Mouse (Mus musculus): ENCODE data around the gene Hivep2.

The Hivep2 gene

DNA sequence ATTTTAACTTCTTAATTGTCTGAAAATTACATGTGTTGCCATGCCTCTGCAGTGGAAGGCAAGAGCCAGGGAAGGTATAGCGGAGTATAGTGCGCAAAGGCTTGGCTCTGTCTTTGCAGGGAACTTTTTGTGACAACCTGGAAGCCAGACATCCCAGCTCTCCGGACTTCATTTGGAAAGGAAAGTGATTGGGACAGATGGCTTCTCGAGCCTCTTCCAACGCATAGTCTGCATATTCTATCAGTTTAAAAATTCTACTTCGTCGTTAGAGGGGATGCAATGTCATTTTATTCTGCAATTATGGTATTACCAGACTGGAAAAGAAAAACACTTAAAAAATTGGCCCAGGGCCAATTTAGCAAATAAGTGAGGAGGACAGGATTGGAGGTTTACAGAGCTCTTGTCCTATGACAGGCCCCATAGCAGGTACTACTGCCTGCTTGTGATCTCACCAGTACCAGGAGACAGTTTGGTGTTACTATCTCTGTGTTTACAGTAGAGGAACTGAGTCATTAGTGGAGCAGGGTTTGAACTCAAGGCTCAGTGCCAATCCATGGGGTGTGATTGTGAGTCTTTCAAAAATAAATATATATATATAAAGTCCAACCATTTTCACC lies 7.8 kb downstream of the Hivep2 start:
- DNase-seq: no peak

DNA sequence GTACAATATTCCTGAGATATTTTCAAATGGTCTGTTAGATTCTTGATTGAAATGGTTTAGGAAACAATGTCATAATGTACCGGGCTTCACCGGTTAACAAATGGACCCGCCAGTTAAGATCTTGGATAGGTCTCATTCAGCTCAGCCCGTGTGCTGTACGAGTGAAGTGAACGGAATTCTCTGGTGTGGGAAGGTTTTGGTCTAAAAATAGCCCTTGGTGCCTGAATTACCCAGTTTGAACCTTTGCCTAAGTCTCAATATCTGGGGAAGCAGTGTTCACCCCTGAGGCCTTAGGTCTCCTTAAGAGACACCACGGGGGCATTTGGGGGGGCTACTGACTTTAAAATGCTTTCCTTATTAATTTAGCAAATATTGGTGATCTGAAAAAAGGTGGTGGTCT lies 8.6 kb downstream of the Hivep2 start:
- no peak for DNase-seq

DNA sequence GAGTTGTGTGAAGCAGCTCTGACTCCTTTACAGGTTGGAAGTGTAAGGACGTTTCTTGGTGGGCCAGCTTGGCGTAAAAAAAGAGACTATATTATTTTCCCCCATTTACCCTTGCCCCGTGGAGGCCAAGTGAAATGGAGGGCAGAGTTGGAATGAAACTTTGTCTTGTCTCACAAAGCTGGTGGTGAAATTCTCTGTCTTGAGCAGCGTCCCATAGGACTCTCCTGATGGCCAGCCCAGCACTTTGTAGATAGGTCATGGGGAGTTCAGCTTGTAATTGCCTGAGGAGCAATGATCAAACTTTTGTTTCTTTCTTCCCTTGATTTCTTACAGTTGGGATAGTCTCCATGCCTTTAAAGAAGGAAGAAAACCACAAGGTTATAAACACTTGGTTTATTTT lies 10.0 kb downstream of the Hivep2 start:
- DNase-seq: no peak

DNA sequence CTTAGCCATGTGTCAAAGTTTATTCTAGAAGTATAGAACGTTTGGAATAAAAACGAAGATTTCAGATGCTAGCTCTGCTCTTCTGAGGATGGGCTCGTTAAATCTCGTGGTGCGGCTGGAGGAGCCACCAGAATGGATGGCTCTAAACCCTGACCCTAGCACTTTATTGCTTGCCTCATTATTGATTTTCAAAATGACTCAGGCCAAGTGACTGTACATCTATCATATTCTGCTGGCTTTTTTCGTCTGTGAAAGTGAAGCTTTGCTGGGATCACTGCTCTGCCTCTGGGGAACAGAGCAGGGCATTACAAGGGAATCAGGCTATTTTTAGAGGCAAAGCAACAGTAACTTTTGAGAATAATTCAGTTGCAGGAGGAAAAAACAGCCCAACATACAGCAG lies 10.4 kb downstream of the Hivep2 start:
- no peak for DNase-seq

DNA sequence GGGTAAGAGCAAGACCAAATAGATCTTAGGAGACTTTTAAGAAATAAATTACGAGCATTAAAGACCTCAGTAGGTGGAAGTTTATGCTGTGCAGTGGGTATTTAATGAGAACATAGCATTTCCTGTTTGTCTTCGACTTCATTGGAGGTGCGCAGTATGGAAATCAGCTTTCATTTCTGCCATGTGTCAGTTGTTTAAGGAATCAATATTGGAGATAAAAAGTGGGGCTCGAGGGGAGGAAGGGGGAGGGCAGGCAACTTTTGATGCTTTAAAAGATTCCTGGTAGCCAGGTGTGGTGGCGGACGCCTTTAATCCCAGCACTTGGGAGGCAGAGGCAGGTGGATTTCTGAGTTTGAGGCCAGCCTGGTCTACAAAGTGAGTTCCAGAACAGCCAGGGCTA lies 16.4 kb downstream of the Hivep2 start:
- DNase-seq: no peak

DNA sequence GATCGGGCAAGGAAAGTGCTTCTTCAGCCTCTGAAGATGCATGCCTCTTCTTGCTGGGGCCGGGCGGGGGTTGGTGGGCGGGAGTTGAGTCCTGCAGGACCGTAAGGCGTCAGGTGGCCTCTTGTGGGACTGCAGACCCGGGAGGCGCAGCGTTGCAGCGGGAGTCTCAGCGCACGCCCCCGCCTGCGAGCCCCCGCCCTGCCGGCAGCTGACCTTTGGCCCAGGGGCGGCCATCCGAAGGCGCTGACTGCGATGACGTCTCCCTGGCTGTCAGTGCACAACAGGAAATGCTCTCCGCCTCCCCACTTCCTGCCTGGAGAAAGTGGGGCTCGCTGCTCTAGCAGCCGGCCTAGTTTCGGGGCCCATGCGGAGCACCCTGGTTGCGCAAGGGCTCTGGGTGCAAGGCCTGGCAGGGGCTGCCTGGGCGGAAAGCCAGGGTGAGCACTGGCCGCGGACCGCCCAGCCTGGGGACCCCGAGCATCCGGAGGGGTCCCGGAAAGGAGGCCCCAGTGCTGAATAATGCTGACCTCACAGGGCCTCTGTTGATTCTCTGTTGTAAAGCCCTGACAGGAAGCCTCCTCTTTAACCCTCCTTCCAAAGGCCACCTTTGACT lies 17.0 kb downstream of the Hivep2 start:
- DNase-seq: peak; percentile 88

DNA sequence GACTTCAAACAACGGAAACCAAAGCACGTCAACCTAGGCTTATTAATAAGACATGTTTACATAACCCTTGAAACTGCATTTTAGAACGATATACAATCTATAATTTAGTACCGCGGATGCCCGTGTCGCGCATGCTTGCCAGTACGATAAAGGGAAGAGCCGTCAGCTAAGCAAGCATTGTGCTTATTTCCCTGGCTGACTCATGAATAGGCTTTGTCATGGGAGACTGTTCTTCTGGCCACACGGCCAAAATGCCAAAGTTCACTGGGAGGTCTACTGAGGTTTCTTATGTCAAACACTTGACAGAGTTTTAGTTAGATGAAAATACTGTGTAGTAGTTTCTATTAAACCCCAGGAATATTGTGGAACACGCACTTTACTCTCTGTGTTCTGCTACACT lies 17.8 kb downstream of the Hivep2 start:
- peak; percentile 49 for DNase-seq

DNA sequence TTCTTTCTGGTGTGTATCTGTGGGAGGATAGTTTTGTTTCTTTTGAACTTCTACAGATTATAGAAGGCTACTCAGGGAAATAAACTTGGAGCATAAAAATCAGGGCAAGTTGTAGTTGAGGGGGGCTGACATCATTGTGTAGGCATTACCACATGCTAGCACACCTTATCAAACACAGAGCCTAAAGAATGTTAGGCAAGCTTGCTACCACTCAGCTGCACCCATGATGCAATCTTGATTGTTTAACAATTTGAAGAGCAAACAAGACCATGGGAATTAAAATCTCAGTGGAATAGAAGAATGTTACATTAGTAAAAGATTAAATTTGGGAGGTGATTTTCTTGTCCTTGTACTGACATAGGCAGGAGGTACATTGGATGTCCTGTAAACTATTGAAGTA lies 18.4 kb downstream of the Hivep2 start:
- no peak for DNase-seq

DNA sequence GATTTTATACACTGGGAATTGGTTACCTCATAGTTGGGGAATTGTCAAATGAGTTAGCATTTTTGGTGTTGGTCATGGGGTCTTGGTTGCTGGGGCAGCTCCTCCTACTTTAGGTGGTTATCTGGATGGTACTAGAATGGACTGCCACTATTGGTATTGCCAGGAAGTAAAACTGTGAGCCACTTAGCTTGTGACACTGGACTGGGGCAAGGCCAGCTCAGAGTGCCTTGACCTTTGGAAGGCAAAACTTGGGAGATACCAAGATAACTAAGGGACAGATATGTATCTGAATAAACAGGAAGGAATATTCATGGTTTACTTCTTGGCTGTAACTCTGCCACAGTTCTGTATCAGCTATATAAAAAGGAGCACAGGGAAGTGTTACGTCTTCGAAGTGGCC lies 20.7 kb downstream of the Hivep2 start:
- DNase-seq: no peak

DNA sequence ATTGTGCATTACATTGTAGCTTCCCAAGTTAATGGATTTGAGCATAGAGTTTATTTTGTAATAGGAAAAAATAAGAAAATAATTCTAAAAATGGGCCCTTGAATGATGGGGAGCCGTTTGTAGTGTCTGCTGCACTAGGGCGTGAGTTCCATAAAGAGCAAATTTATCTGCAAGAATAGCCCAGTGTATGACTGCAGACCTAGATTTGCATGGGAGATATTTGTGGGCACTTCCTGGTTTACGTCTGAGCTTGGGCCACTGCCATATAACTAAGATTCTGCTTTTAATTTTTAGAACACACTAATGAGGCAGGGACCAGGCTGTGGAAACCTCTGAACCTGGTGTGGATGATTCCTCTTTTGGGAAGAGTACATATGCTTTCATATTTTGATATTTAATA lies 21.5 kb downstream of the Hivep2 start:
- no peak for DNase-seq

DNA sequence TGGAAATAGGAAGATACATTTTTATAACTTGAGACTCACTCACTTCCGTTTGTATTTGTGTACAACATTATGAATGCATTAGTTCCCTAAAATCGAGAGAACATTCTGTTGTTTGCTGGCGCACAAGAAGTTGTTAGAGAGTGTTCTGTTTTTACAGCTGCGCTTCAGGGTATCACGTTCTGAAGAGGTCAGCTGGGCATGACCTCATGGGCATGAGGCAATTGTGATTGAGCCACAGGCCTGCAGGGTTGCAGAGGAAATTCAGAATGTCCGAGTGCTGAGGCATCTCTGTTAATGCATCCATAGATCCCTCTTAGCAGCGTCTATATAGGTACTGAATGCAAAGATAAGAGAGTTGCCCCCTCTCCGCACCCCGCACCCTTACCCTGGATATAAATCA lies 22.4 kb downstream of the Hivep2 start:
- no peak for DNase-seq

DNA sequence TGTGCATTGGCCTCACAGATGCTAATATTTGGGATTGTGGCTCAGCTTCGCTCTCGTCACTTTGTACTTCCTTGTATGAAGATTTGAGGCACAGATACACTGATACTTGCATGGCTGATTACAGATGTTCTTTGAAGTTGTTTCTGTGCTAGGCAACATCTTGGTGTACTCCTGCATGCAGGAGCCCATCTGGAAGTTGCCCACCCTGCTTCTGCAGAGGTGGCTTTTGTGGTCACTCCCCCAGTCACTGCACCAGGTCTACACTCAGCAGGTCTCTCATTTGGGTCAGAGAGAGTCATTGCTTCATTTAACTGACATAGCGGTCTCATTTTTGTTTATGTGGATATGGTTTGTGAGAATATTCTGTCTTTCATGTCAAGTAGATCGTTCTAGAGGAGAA lies 22.9 kb downstream of the Hivep2 start:
- DNase-seq: no peak

DNA sequence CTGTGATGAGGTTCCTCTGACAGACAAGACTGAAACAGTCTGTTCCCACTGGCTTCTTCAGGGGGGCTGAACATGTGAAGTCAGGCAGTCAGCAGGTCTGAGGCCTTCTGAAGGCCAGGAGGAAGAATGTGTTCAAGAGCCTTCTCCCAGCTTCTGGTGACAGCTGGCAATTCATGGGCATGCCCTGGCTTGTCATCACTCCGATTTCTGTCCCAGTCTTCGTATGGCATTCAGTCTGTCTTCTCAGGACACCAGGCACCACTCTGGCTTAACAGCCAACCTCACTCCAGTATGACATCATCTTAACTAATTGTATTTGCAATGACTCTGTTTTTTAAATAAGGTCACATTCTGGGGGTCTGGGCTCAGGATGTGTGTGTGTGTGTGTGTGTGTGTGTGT lies 25.0 kb downstream of the Hivep2 start:
- no peak for DNase-seq

DNA sequence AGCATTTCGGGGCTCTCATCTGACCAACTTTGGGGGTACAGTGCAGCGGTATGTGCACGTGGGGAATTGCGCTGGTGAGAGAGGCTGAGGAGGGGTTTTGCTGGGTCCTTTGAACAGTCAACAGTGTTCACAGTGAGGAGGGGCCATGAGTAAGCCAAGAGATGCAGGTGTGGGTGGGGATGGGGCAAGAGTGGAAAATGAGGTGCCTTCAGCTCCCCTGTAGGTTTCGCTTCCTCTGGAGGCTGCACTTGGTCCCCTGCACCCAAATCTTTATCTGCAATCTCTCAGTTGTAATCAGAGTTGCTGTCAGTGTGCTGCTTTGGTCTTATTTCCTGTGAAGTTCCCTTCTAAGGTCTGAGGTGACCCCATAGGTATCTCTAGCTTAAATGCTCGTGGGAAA lies 27.5 kb downstream of the Hivep2 start:
- DNase-seq: peak; percentile 68

DNA sequence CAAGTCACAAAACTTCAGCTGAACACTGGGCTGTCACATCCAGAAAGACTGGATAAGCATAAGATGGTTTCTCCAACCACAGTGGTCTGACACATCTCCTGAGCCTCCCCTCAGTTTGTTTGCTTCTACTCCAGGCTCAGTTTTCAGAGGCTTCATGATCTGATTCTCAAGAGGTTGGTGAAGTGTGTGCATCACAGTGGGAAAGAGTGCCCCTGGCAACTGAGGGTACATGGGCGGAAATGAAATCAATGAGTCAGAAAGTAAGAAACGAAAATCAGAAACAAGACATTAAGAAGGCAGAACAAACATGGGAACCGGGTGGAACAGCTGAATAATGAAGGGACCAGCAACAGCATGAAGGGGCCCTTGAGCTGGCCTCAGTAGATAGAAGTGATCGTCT lies 31.5 kb downstream of the Hivep2 start:
- no peak for DNase-seq

DNA sequence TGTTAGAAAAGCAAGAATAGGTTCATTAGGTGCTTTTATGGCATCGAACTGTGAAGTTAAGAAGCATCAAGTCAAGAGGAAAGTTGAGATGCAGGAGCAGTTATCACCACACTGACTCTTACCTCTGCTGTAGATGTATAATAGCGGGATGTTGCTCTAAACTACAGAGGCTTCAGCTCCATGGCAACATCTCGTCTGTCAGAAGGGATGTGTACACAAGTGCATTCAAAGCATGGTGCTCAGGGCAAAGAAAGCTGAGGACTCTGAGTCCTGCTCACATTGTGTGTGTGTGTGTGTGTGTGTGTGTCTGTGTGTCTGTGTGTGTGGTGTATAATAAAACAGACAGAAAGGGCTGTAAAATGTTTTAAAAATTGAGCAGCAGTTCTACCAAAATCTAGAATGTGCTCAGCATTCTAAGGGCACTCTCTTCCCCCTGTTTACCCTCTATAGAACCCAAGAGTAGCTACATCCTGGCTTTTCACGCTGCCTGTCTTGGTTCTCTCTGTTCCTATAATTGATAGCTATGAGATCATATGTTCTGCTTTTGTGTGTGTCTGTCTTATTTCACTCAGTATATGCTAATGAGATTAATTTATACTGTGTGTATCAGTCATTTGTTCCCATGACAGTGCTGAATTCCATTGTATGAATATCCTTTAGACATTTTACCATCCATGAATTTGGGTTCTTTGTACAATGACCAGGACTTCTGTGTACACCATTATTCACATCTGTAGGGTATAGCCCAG lies 39.1 kb downstream of the Hivep2 start:
- DNase-seq: no peak

DNA sequence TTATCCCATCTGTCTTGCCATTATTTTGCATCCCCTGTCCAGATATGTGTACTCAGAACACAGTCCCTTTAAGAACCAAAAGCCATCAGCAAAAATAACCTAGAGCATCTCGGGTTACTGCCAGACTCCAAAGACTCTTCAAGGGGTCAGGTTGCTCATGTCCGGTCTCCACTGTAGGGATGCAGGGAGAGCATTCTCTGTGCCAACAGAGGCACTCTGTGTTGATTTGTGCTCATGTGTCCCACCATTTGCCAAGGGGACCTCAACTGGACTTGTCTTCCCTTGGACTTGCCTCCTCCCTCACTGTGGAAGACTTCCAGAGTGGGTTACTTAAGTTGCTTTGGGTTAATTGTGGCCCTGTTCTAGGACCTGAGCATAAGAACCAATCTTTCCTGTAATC lies 43.8 kb downstream of the Hivep2 start:
- no peak for DNase-seq

DNA sequence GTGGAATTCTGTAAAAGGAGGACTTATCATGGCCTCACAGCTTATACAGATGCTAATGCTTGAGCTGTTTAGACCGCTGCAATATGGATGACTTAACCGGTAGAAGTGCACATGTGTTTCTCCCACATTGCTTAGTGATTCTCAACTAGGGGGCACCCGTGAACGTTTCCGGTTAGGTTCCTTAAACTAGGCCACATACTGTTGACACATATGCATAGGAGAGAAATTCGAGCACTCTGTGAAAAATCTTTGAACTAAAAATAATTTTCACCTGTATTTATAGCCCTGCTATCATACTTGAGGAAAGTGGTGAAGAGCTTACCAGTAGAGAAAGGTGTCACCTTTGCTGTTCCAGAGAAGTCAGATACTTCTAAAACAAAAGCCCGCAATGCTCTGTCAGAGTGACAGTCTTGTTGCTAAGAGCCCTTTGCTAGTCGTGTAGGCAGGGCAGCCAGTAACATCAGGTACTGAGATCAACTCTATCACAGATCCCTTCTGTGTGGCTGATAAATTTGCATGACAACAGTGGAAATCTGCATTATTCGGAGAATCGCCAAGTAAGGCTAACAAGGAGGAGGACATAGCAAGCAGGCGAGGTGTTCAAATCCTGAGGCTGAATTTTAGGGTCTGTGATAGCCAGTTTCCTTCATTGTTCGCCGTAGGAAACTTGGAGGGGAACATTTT lies 50.6 kb downstream of the Hivep2 start:
- peak; percentile 79 for DNase-seq

DNA sequence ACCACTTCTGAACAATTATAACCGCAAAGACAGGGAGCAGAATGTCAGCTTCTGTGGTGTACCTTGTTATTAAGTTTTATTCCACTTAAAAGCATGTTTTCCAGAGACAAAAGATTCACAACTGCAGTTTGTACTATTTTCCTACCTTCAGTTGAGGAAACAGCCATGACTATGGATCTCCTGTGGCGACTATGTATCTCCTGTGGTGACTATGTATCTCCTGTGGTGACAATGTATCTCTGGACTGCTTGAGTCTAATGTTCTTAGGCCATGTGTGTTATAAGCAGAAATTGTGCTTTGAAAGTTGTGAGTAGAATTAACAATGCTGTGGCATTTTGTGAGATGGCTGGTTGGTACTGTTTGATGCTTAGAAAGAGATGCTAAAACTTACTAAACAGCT lies 51.5 kb downstream of the Hivep2 start:
- DNase-seq: no peak

DNA sequence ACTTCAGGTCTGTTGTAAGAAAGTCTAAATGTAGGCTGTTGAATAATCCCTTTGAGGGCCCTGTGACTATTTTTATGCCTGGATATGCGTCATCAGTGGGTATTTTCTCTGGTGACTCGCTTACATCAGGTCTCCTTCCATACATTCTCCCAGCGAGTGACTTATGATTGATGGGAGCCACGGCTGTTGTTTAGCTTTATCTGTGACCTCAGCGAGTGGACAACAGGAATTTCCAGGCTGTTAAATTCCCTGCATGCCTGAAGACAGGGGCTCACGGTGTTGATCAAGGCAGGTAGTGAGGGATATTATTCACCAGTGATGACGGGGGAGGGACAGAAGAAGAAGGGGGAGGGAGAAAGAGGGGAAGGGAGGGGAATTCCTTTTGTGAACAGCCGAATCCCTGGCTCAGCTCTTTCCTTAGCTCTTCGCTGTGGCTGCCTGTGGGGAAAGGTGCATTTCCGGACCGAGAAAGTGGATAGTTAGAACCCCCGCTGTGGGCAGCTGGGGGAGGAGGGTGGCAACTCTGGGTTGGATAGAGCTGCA lies 52.0 kb downstream of the Hivep2 start:
- no peak for DNase-seq

DNA sequence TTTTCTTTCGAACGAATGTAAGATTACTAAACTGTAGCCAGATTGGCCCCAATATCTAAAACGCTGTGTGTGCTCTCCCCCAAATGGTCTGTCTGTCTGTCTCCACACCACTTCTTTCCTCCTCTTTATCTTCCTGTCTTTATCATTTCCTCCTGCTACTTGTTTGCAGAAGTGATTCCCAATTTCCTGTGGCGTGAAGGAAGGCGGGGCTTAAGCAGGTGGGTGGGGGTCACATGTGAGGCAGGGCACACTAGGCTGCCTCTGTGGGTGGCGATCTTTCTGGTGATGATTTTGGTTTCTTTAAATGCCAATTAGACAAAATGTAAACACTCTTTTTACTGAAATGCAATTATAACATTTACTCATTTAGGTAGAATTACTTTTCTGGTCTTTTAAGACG lies 52.8 kb downstream of the Hivep2 start:
- DNase-seq: no peak

DNA sequence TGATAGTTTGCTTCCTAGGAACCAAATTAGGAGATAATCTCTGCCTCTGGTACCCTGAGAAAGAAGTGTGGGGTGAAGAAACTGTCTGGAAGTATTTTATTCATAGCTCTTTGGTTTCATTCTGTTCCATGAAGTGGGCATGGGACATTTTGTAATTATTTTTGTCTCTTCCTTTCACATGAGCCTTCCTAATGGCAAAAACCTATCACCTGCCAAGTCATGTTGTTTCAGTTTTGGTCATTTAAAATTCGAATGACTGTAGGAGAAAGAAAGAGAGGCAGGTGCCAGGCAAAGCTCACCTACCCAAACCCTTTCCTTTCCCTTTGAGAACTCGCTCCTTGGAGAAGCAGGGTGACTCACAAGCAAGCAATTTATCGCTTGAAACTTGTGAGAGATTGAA lies 53.3 kb downstream of the Hivep2 start:
- DNase-seq: no peak

DNA sequence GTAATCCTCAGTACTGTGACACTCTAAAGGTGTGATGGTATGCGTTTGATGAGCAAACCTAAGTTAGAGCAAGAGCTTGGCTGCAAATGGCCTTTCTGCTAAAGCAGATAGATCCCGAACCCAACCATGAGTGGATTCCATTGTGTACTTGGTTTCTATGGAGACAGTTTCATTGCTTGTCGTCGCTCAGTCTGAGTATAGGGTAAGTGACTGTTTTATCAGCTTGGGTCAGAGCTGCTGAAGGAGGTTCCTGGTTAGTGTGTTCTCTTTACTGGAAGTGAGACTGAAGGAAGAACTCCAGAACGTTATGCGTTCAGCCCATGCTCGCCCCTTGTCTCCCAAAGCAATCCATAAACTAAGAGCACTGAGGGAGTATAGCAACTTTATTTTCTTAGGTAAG lies 54.4 kb downstream of the Hivep2 start:
- DNase-seq: no peak

DNA sequence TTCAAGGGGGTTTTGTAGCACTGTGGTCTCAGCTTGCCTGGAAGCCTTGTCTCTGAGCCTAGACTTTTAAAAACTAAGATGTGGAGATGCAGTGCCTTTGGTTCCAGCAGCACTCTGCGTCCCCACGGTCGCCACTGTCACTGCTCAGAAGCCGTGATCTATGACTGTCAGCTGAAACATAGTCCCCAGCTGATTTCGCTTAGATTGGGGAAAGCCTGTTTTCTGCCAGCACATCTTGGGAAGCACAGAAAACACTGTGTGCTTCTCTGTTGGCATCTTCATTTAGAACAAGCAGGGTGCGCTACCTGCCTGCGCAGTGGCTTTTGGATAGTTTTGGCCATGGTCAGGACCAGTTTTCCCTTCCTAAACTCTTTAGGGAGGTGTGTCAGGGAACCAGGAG lies 59.1 kb downstream of the Hivep2 start:
- no peak for DNase-seq
